Mouse (Mus musculus): ENCODE data around the gene Katnal1. TPM values are rescaled to one million over a fixed set of nuclear protein-coding genes. Genes with fewer than 3 reads are reported as not detected.

Katnal1 gene
- polyA plus RNA-seq, 1 experiment, result 8.2 TPM

- H3K27me3 ChIP-seq (ENCODE audit: control insufficient read depth, insufficient read depth, insufficient read length), result peaks cover 4% of the 10 kb centered on the region
- H3K36me3 ChIP-seq (ENCODE audit: control insufficient read depth, insufficient read depth), result no peaks in the 10 kb centered on the region
- H3K79me3 ChIP-seq (ENCODE audit: low read depth), result no peaks in the 10 kb centered on the region
- H3K79me2 ChIP-seq (ENCODE audit: control insufficient read depth, insufficient read depth), result no peaks in the 10 kb centered on the region
- TF ChIP-seq MYOD1 (IDR thresholded peaks at IDR 0.05; ENCODE audit: control insufficient read depth, insufficient read length, low read depth) (no peak), MAX (IDR thresholded peaks at IDR 0.05) (no peak), USF1 (IDR thresholded peaks at IDR 0.05; ENCODE audit: low read depth) (no peak), MYOG (IDR thresholded peaks at IDR 0.05; ENCODE audit: control insufficient read depth, extremely low read depth, insufficient read length) (no peak), CTCF (IDR thresholded peaks at IDR 0.05; ENCODE audit: control insufficient read depth, insufficient read depth, insufficient read length) (no peak), CEBPB (IDR thresholded peaks at IDR 0.05; ENCODE audit: low read depth) (no peak), FOSL1 (IDR thresholded peaks at IDR 0.05; ENCODE audit: insufficient read depth, low read length, poor library complexity, severe bottlenecking) (no peak)
- no peak overlapping the region for H3ac ChIP-seq (ENCODE audit: control insufficient read depth, insufficient read length, low read depth)
- H3K4me3 ChIP-seq (ENCODE audit: insufficient read depth, poor library complexity, severe bottlenecking), result no peak overlapping the region
Measured at GRCm38 (mm10) chr5:148862853-148863252, 66.3 kb downstream of the Katnal1 start.

- no peak overlapping the region for H3K4me3 ChIP-seq (ENCODE audit: insufficient read depth, poor library complexity, severe bottlenecking)
- no peaks in the 10 kb centered on the region for H3K79me3 ChIP-seq (ENCODE audit: low read depth)
- H3ac ChIP-seq (ENCODE audit: control insufficient read depth, insufficient read length, low read depth), result no peak overlapping the region
- TF ChIP-seq MYOD1 (IDR thresholded peaks at IDR 0.05; ENCODE audit: control insufficient read depth, insufficient read length, low read depth) (no peak), MYOG (IDR thresholded peaks at IDR 0.05; ENCODE audit: control insufficient read depth, extremely low read depth, insufficient read length) (no peak), CTCF (IDR thresholded peaks at IDR 0.05; ENCODE audit: control insufficient read depth, insufficient read depth, insufficient read length) (no peak), CEBPB (IDR thresholded peaks at IDR 0.05; ENCODE audit: low read depth) (no peak), FOSL1 (IDR thresholded peaks at IDR 0.05; ENCODE audit: insufficient read depth, low read length, poor library complexity, severe bottlenecking) (no peak), USF1 (IDR thresholded peaks at IDR 0.05; ENCODE audit: low read depth) (no peak), MAX (IDR thresholded peaks at IDR 0.05) (no peak)
- no peaks in the 10 kb centered on the region for H3K36me3 ChIP-seq (ENCODE audit: control insufficient read depth, insufficient read depth)
- H3K27me3 ChIP-seq (ENCODE audit: control insufficient read depth, insufficient read depth, insufficient read length), result peaks cover 4% of the 10 kb centered on the region
- no peaks in the 10 kb centered on the region for H3K79me2 ChIP-seq (ENCODE audit: control insufficient read depth, insufficient read depth)
Measured at GRCm38 (mm10) chr5:148862136-148862535, 67.0 kb downstream of the Katnal1 start.

- Histone ChIP-seq H3K79me2 (ENCODE audit: control insufficient read depth, insufficient read depth) (no peaks in the 10 kb centered on the region), H3K27me3 (ENCODE audit: control insufficient read depth, insufficient read depth, insufficient read length) (peaks cover 4% of the 10 kb centered on the region), H3K79me3 (ENCODE audit: low read depth) (no peaks in the 10 kb centered on the region), H3K4me3 (ENCODE audit: insufficient read depth, poor library complexity, severe bottlenecking) (no peak overlapping the region), H3ac (ENCODE audit: control insufficient read depth, insufficient read length, low read depth) (no peak overlapping the region), H3K36me3 (ENCODE audit: control insufficient read depth, insufficient read depth) (no peaks in the 10 kb centered on the region)
- TF ChIP-seq MAX (IDR thresholded peaks at IDR 0.05) (no peak), CEBPB (IDR thresholded peaks at IDR 0.05; ENCODE audit: low read depth) (no peak), CTCF (IDR thresholded peaks at IDR 0.05; ENCODE audit: control insufficient read depth, insufficient read depth, insufficient read length) (no peak), FOSL1 (IDR thresholded peaks at IDR 0.05; ENCODE audit: insufficient read depth, low read length, poor library complexity, severe bottlenecking) (no peak), MYOD1 (IDR thresholded peaks at IDR 0.05; ENCODE audit: control insufficient read depth, insufficient read length, low read depth) (no peak), USF1 (IDR thresholded peaks at IDR 0.05; ENCODE audit: low read depth) (no peak), MYOG (IDR thresholded peaks at IDR 0.05; ENCODE audit: control insufficient read depth, extremely low read depth, insufficient read length) (no peak)
Measured at GRCm38 (mm10) chr5:148857522-148857921, 71.6 kb downstream of the Katnal1 start.

GRCm38 (mm10) chr5:148855047-148855446, 74.1 kb downstream of the Katnal1 start:
- Histone ChIP-seq H3K79me3 (ENCODE audit: low read depth) (no peaks in the 10 kb centered on the region), H3K36me3 (ENCODE audit: control insufficient read depth, insufficient read depth) (no peaks in the 10 kb centered on the region), H3K4me3 (ENCODE audit: insufficient read depth, poor library complexity, severe bottlenecking) (no peak overlapping the region), H3ac (ENCODE audit: control insufficient read depth, insufficient read length, low read depth) (no peak overlapping the region), H3K79me2 (ENCODE audit: control insufficient read depth, insufficient read depth) (no peaks in the 10 kb centered on the region), H3K27me3 (ENCODE audit: control insufficient read depth, insufficient read depth, insufficient read length) (no peaks in the 10 kb centered on the region)
- TF ChIP-seq CEBPB (IDR thresholded peaks at IDR 0.05; ENCODE audit: low read depth), result no peak
- no peak for TF ChIP-seq CTCF (IDR thresholded peaks at IDR 0.05; ENCODE audit: control insufficient read depth, insufficient read depth, insufficient read length)
- no peak for TF ChIP-seq FOSL1 (IDR thresholded peaks at IDR 0.05; ENCODE audit: insufficient read depth, low read length, poor library complexity, severe bottlenecking)
- TF ChIP-seq MYOG (IDR thresholded peaks at IDR 0.05; ENCODE audit: control insufficient read depth, extremely low read depth, insufficient read length), result no peak

DNA sequence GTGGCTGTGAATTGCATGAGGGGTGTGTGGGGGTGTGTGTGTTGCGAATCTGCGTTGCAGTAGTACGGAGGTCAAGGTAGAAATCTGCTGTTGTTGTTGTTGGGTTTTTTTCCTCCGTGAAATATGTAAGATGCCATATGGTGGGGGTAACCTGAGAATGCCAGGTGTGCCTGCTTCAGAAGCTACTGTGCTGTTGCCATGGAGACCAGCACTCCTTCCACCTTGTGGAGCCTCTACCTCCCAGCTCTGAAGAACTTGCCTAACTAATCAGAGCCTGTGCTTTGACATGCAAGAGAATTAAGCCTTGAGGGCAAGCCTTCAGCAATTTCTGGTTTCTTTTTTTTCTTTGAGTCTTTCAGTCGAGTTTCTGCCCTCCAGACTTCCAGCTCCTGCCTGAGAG, 75.0 kb downstream of the Katnal1 start:
- Histone ChIP-seq H3K79me3 (ENCODE audit: low read depth) (no peaks in the 10 kb centered on the region), H3K36me3 (ENCODE audit: control insufficient read depth, insufficient read depth) (no peaks in the 10 kb centered on the region), H3K79me2 (ENCODE audit: control insufficient read depth, insufficient read depth) (no peaks in the 10 kb centered on the region), H3K4me3 (ENCODE audit: insufficient read depth, poor library complexity, severe bottlenecking) (no peak overlapping the region), H3K27me3 (ENCODE audit: control insufficient read depth, insufficient read depth, insufficient read length) (no peaks in the 10 kb centered on the region), H3ac (ENCODE audit: control insufficient read depth, insufficient read length, low read depth) (no peak overlapping the region)
- no peak for TF ChIP-seq MYOD1 (IDR thresholded peaks at IDR 0.05; ENCODE audit: control insufficient read depth, insufficient read length, low read depth)
- TF ChIP-seq MYOG (IDR thresholded peaks at IDR 0.05; ENCODE audit: control insufficient read depth, extremely low read depth, insufficient read length), result no peak
- no peak for TF ChIP-seq CTCF (IDR thresholded peaks at IDR 0.05; ENCODE audit: control insufficient read depth, insufficient read depth, insufficient read length)
- no peak for TF ChIP-seq FOSL1 (IDR thresholded peaks at IDR 0.05; ENCODE audit: insufficient read depth, low read length, poor library complexity, severe bottlenecking)
- TF ChIP-seq MAX (IDR thresholded peaks at IDR 0.05), result no peak
- no peak for TF ChIP-seq USF1 (IDR thresholded peaks at IDR 0.05; ENCODE audit: low read depth)
- no peak for TF ChIP-seq CEBPB (IDR thresholded peaks at IDR 0.05; ENCODE audit: low read depth)

- no peak overlapping the region for H3K4me3 ChIP-seq (ENCODE audit: insufficient read depth, poor library complexity, severe bottlenecking)
- H3K27me3 ChIP-seq (ENCODE audit: control insufficient read depth, insufficient read depth, insufficient read length), result no peaks in the 10 kb centered on the region
- H3K79me3 ChIP-seq (ENCODE audit: low read depth), result no peaks in the 10 kb centered on the region
- H3K79me2 ChIP-seq (ENCODE audit: control insufficient read depth, insufficient read depth), result no peaks in the 10 kb centered on the region
- TF ChIP-seq CTCF (IDR thresholded peaks at IDR 0.05; ENCODE audit: control insufficient read depth, insufficient read depth, insufficient read length), result no peak
- no peak for TF ChIP-seq CEBPB (IDR thresholded peaks at IDR 0.05; ENCODE audit: low read depth)
- no peak for TF ChIP-seq MYOG (IDR thresholded peaks at IDR 0.05; ENCODE audit: control insufficient read depth, extremely low read depth, insufficient read length)
- TF ChIP-seq FOSL1 (IDR thresholded peaks at IDR 0.05; ENCODE audit: insufficient read depth, low read length, poor library complexity, severe bottlenecking), result no peak
- no peak for TF ChIP-seq USF1 (IDR thresholded peaks at IDR 0.05; ENCODE audit: low read depth)
- TF ChIP-seq MYOD1 (IDR thresholded peaks at IDR 0.05; ENCODE audit: control insufficient read depth, insufficient read length, low read depth), result no peak
- TF ChIP-seq MAX (IDR thresholded peaks at IDR 0.05), result no peak
- no peak overlapping the region for H3ac ChIP-seq (ENCODE audit: control insufficient read depth, insufficient read length, low read depth)
- H3K36me3 ChIP-seq (ENCODE audit: control insufficient read depth, insufficient read depth), result no peaks in the 10 kb centered on the region
Measured at GRCm38 (mm10) chr5:148849516-148849915, 79.6 kb downstream of the Katnal1 start.
